Mouse (Mus musculus) cortical plate, adult 2 months (tissue): ENCODE results near the gene Snx29. TPM values are rescaled to one million over a fixed set of nuclear protein-coding genes. Genes with fewer than 3 reads are reported as not detected.
"Not testable (repeated sequence)": the region's sequence is repeated elsewhere in the genome, so short reads cannot be mapped to it uniquely, and the experiment has no call there.

Experiments
- H3K27ac ChIP-seq: fragments of 200-500 bp; 2 replicates; pipeline ENCODE4 v1.5.1; 2012; ENCODE audit warnings: low read length, control low read depth, inconsistent platforms; ENCODE audit not compliant: insufficient read depth
- H3K4me1 ChIP-seq: fragments of 200-500 bp; 2 replicates; pipeline ENCODE4 v1.6.1; 2011; ENCODE audit warnings: low read length; ENCODE audit not compliant: control insufficient read depth, insufficient read depth
- H3K4me3 ChIP-seq: fragments of 200-500 bp; 2 replicates; pipeline ENCODE4 v1.5.1; 2011; ENCODE audit warnings: mild to moderate bottlenecking, low read length, control low read depth; ENCODE audit not compliant: insufficient read depth
- CTCF ChIP-seq: fragments of 200-500 bp; IDR thresholded peaks from 2 replicates; pipeline ENCODE4 v1.5.1; 2011; ENCODE audit warnings: mild to moderate bottlenecking, control low read depth, low read length; ENCODE audit not compliant: insufficient read depth; ENCODE audit errors: extremely low read depth
- POLR2A ChIP-seq: fragments of 200-500 bp; IDR thresholded peaks from 2 replicates; pipeline ENCODE4 v1.6.1; 2011; ENCODE audit warnings: mild to moderate bottlenecking, low read length, control low read depth; ENCODE audit not compliant: insufficient read depth; ENCODE audit errors: extremely low read depth
- polyA plus RNA-seq: library from polyadenylated mRNA; depleted of rRNA; stranded (reverse); fragments of >200 nt; gene quantifications from 2 replicates; pipeline ENCODE4 v1.2.3, GENCODE M21; 2012

Gene Snx29
- polyA plus RNA-seq, 1 experiment = 7.2 TPM

DNA sequence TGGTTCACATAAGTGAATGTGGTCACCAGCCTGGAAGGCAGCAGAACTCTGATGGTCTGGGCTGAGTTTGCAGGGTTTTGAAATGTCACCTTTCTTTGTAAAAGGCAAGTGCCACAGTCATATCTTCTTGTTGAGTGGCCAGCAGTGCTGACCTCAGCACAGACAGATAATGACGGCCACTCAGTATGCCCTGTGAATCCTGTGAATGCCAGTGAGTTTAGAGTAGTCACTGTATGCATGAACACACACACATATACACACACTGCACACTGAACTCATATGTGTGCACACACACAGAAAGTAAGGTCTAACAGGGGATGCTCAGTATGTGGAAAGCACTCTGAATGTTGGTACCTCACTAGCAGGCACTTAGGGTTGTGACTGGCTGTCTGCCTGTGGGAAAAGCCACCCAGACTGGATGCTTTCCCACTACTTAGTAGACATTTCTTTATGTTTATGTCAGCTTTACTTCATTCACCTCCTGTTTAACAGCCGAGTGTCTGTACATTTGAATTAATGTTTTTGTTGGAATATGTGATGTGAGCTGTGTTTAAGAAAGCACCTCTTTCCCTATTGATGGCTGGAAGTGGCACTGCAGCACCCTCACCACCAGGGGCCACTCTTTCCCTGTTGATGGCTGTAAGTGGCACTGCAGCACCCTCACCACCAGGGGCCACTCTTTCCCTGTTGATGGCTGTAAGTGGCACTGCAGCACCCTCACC is 100.3 kb downstream of the Snx29 start:
- H3K4me1 ChIP-seq = no peaks in the 10 kb centered on the region
- no peak overlapping the region for H3K4me3 ChIP-seq
- TF ChIP-seq CTCF (no peak), POLR2A (no peak)
- no peak overlapping the region for H3K27ac ChIP-seq

DNA sequence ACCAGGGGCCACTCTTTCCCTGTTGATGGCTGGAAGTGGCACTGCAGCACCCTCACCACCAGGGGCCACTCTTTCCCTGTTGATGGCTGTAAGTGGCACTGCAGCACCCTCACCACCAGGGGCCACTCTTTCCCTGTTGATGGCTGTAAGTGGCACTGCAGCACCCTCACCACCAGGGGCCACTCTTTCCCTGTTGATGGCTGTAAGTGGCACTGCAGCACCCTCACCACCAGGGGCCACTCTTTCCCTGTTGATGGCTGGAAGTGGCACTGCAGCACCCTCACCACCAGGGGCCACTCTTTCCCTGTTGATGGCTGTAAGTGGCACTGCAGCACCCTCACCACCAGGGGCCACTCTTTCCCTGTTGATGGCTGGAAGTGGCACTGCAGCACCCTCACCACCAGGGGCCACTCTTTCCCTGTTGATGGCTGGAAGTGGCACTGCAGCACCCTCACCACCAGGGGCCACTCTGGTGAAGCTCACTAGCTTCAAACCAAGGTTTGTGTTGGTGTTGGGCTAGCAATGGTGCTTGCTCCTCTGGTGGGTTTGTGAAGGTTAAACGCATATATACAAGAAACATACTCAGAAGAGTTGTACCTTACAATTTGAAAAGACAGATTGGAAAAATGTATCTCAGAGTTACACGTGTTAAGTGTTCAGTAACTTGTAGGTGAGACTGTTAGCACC is 101.0 kb downstream of the Snx29 start:
- peak; percentile 61 for TF ChIP-seq CTCF
- not testable (repeated sequence) for H3K27ac ChIP-seq, H3K4me3 ChIP-seq, H3K4me1 ChIP-seq

DNA sequence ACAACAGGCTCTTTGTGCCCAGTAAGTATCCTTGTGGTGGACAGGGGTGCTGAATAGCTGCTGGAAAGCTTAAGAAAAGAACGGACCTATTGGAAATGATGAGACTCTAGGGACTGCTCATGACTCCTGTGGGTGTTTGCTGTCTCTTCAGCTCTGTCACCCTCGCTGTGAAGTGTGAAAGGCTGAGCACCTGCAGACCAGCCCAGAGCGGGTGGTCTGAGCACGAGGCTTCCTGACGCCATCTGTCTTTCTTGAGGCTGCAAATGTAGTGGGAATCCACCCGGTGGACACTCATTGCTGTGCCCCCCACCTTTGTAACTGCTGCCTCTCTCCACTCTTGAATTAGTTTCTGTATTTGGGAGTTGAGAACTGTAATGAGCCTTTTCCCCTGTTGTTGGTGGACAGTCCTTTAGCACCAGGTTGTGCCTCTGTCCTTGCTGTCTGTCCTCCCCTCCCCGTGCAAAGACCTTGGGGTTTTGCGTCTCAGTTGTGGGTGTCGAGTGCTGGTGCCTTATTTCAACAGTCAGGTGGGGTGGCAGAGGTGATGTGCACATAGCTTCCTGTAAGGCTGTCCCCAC is 101.9 kb downstream of the Snx29 start:
- H3K4me3 ChIP-seq = no peak overlapping the region

DNA sequence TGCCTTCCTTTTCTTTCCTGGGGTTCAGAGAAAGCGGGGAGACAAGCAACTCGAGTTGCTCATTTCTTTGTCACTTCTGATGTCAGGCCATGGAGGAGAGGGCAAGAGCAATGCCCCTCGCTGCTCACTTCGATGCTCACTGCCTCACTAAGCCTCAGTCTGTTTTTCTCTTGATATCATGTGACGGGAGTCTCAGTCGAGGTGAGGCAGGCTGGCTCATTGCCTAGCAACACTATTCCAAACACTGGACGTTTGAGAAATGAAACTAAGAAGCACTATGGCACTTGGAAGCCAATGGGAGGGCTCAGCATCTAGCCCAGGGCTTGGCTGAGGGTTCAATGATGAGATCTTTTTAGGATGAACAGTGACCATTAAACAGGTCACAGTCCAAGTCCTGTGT is 102.6 kb downstream of the Snx29 start:
- Histone ChIP-seq H3K27ac (no peak overlapping the region), H3K4me1 (no peaks in the 10 kb centered on the region), H3K4me3 (no peak overlapping the region)
- TF ChIP-seq POLR2A (no peak), CTCF (no peak)

More for the DNA sequence above, 101.9 kb downstream of the Snx29 start:
- no peak for TF ChIP-seq POLR2A
- TF ChIP-seq CTCF = no peak
- Histone ChIP-seq H3K4me1 (no peaks in the 10 kb centered on the region), H3K27ac (no peak overlapping the region)

DNA sequence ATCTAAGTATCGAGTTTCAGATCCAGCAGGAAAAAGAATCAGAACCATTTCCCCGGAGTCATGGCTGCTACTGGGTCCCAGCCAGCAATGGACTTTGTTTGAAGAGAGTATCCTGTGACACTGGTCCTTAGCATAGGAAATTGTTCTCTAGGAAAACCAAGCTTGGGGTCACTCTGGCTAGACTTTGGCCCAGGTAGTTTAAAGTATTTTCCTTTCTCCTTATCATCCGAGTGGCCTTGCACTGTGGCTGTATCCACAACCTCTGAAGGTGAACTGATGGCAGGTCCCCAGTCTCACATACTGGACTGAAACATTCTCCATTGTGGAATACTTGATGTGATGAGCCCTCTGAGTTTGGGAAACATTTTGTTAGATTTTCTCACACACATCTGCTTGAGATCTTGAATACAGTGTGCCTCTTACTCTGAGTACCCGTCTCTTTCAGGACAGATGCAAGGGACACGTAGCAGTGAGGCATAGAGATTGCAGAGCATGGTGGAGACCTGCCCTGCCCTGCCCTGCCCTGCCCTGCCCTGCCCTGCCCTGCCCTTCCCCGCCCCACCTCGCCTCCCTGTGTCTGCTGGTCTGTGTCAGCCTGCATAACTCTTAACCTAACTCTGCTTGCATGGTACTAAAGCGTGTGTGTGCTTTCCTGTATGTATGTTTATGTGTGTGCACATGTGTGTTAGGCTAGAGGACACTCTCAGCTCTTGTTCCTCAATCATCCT is 104.3 kb downstream of the Snx29 start:
- no peak overlapping the region for H3K27ac ChIP-seq
- TF ChIP-seq CTCF (no peak), POLR2A (no peak)
- no peak overlapping the region for H3K4me3 ChIP-seq
- H3K4me1 ChIP-seq = no peaks in the 10 kb centered on the region

DNA sequence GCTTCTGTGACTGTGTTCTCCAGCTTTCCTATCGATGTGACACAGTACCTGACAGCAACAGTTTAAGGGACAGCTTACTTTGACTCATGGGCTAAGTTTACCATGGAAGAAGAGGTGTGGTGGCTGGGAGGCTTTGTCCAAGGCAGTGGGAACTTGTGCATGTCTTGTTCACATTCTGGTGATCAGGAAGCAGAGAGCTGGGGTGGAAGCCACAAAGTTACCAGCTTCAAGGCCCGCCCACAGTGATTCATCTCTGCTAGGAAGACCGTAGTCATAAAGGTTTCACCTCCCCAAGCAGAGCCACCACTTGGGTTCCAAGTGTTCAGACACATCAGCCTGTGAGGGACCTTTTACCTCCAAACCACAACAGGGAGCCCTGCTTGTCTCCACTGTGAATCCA is 107.1 kb downstream of the Snx29 start:
- H3K4me3 ChIP-seq = no peak overlapping the region
- no peak for TF ChIP-seq CTCF
- TF ChIP-seq POLR2A = no peak

DNA sequence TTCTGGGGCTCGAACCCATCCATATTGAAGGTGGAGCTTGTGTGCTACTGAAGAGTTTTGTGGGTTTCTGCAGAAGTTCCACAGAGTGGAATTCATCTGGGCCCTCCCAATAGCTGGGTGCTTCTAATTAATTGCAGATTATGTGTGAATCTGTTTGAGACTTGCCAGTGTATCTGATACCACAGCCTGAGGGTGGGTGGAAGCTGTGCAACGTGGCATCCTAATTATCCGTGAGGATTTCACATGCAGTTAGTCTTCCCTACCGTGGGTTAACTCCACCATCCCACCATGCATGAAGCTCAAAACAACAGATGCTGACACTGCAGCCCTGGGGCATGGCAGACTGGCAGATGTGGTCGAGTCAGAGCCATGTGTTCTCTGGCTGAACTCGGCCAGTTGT is 107.8 kb downstream of the Snx29 start:
- TF ChIP-seq POLR2A = no peak
- no peak for TF ChIP-seq CTCF
- Histone ChIP-seq H3K4me1 (no peaks in the 10 kb centered on the region), H3K27ac (no peak overlapping the region), H3K4me3 (no peak overlapping the region)

More for the DNA sequence above, 107.1 kb downstream of the Snx29 start:
- Histone ChIP-seq H3K27ac (no peak overlapping the region), H3K4me1 (no peaks in the 10 kb centered on the region)

DNA sequence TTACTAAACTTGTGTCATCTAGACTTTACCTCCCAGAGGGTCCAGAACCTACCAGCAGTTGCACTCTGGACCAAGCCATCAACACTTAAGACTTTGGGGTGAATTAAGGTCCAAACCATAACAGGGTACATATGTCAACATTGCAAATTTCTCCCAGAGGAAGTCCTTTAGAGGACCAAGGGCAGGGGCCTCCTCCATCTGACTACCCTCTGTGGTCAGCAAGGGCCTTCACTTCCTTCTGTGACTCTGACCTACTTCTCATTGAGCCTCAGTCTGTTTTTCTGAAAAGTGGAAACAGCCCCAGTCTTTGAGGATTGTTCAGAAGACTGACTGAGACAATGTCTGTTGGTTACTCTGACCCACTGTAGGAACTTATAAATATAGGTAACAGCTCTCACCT is 111.1 kb downstream of the Snx29 start:
- no peak overlapping the region for H3K4me3 ChIP-seq
- no peak for TF ChIP-seq POLR2A
- no peak for TF ChIP-seq CTCF
- H3K27ac ChIP-seq = no peak overlapping the region
- H3K4me1 ChIP-seq = no peaks in the 10 kb centered on the region

DNA sequence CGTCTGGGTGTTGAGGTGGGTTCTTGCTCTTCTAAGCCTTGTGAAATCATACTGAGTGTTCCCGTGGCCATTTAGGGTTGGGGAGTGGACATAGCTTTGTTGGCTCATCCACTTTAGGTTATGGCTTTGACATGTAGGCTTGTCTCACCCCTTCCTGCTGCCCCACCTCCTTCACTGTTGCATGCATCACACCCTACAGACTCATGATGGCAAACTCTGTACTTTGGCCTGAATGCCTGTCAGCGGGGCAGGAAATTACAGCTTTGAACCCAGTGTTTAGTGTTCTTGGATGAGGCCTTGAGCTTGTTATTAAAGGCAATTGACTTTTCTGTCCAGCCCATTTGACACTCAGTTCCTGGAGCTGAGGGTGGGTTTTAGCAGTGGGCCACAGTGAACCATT is 114.9 kb downstream of the Snx29 start:
- Histone ChIP-seq H3K4me3 (no peak overlapping the region), H3K4me1 (no peaks in the 10 kb centered on the region; the same call in 1 of the 2 replicates), H3K27ac (no peak overlapping the region)
- TF ChIP-seq POLR2A (no peak), CTCF (no peak)

DNA sequence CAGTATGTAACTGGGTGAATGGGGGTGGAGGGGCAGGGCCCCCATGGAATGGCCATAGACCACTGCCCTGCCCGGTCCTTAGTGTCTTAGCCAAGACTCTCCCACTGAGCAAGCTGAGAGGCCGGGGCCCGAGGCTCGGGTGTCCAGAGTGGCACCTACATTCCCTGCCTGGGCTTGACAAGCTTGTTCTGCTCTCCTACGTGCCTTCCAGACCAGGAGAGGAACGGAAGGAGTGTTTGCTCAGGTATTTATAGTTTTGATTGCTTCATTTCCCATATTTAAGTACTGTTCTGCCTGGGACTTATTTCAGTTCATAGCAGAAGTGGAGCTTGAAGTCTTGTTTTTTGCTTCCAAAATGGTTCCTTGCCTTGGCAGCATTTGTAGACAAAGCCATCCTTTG is 116.7 kb downstream of the Snx29 start:
- H3K4me1 ChIP-seq = no peaks in the 10 kb centered on the region; the same call in 1 of the 2 replicates
- H3K27ac ChIP-seq = no peak overlapping the region
- H3K4me3 ChIP-seq = no peak overlapping the region
- TF ChIP-seq POLR2A (no peak), CTCF (no peak)
